Mouse (Mus musculus) neural tube, embryonic 14.5 days (tissue): ENCODE data around the gene Znrf1. TPM values are rescaled to one million over a fixed set of nuclear protein-coding genes. Genes with fewer than 3 reads are reported as not detected.

Experiments
- ATAC-seq: fragments of 200-750 bp; cut with Nextera tagmentation; 2 replicates; pipeline ENCODE4 v1.8.0; 2017; ENCODE audit warnings: low read depth, mild to moderate bottlenecking, moderate TSS enrichment, moderate library complexity
- H3K27ac ChIP-seq: fragments of 300-500 bp; sonication (generic); 2 replicates; pipeline ENCODE4 v1.5.1; 2014; ENCODE audit warnings: low read depth, mild to moderate bottlenecking, control low read depth, low read length, moderate library complexity, mixed read lengths
- H3K27me3 ChIP-seq: fragments of 300-500 bp; sonication (generic); 2 replicates; pipeline ENCODE4 v1.6.1; 2014; ENCODE audit warnings: low read length; ENCODE audit not compliant: control insufficient read depth, insufficient read depth
- H3K36me3 ChIP-seq: fragments of 300-500 bp; sonication (generic); 2 replicates; pipeline ENCODE4 v1.6.1; 2014; ENCODE audit warnings: low read length, mixed read lengths; ENCODE audit not compliant: control insufficient read depth, insufficient read depth
- H3K4me1 ChIP-seq: fragments of 300-500 bp; sonication (generic); 2 replicates; pipeline ENCODE4 v1.6.1; 2014; ENCODE audit warnings: low read length; ENCODE audit not compliant: control insufficient read depth, insufficient read depth
- H3K4me2 ChIP-seq: fragments of 300-500 bp; sonication (generic); 2 replicates; pipeline ENCODE4 v1.6.1; 2014; ENCODE audit warnings: mild to moderate bottlenecking, low read depth, low read length, control low read depth
- H3K4me3 ChIP-seq: fragments of 300-500 bp; sonication (generic); 2 replicates; pipeline ENCODE4 v1.5.1; 2014; ENCODE audit warnings: low read depth, low read length, control low read depth, mixed read lengths
- H3K9ac ChIP-seq: fragments of 300-500 bp; sonication (generic); replicated peaks from 2 replicates; pipeline ENCODE4 v1.6.1; 2014; ENCODE audit warnings: low read depth, mild to moderate bottlenecking, control low read depth, low read length, mixed read lengths
- H3K9me3 ChIP-seq: fragments of 300-500 bp; sonication (generic); 2 replicates; pipeline ENCODE4 v1.6.1; 2016; ENCODE audit warnings: low read length; ENCODE audit not compliant: control insufficient read depth
- WGBS: fragments of 180-500 bp; shearing (Covaris S2); extraction: QIAGEN DNeasy Blood & Tissue Kit; methylation state at CpG from one replicate; pipeline ENCODE4 v1.1.7; 2014; 5-methylcytosine and 5-hydroxymethylcytosine counted together
- polyA plus RNA-seq: library from polyadenylated mRNA; unstranded; fragments of >200 nt; fragmentation: Nextera tagmentation; extraction: Ambion mirVana; gene quantifications from 2 replicates; pipeline ENCODE4 v1.2.1, GENCODE M21; 2014

The Znrf1 gene
- polyA plus RNA-seq, 1 experiment from 2014 or later: 96.5 TPM

- Histone ChIP-seq H3K4me1 (peaks cover 25% of the 10 kb centered on the region), H3K9me3 (no peaks in the 10 kb centered on the region), H3K4me3 (no peak overlapping the region)
Measured at GRCm38 (mm10) chr8:111562274-111562803, 26.4 kb downstream of the Znrf1 start.

GRCm38 (mm10) chr8:111563075-111563474 is 27.2 kb downstream of the Znrf1 start:
- Histone ChIP-seq H3K4me3 (no peak overlapping the region), H3K9me3 (no peaks in the 10 kb centered on the region), H3K36me3 (no peaks in the 10 kb centered on the region), H3K4me1 (peaks cover 32% of the 10 kb centered on the region), H3K27me3 (no peaks in the 10 kb centered on the region), H3K9ac (no peak overlapping the region), H3K27ac (no peak overlapping the region), H3K4me2 (no peak overlapping the region)
- 96% methylated on average over 5 of the region's 5 CpGs for WGBS
- ATAC-seq: no peak

More at GRCm38 (mm10) chr8:111562274-111562803, 26.4 kb downstream of the Znrf1 start:
- WGBS: 95% methylated on average over 5 of the region's 5 CpGs
- no peak overlapping the region for H3K4me2 ChIP-seq
- H3K27me3 ChIP-seq: no peaks in the 10 kb centered on the region
- ATAC-seq: no peak
- H3K36me3 ChIP-seq: no peaks in the 10 kb centered on the region
- H3K27ac ChIP-seq: no peak overlapping the region
- H3K9ac ChIP-seq: no peak overlapping the region

GRCm38 (mm10) chr8:111563687-111564086 is 27.8 kb downstream of the Znrf1 start:
- no peak overlapping the region for H3K4me2 ChIP-seq
- no peaks in the 10 kb centered on the region for H3K9me3 ChIP-seq
- ATAC-seq: no peak
- H3K27ac ChIP-seq: no peak overlapping the region
- no peak overlapping the region for H3K4me3 ChIP-seq
- no peak overlapping the region for H3K9ac ChIP-seq
- H3K27me3 ChIP-seq: no peaks in the 10 kb centered on the region
- WGBS: 96% methylated on average over 4 of the region's 4 CpGs
- no peaks in the 10 kb centered on the region for H3K36me3 ChIP-seq
- peaks cover 30% of the 10 kb centered on the region for H3K4me1 ChIP-seq

GRCm38 (mm10) chr8:111564093-111564492 is 28.2 kb downstream of the Znrf1 start:
- H3K27ac ChIP-seq: no peak overlapping the region
- no peaks in the 10 kb centered on the region for H3K27me3 ChIP-seq
- no peak for ATAC-seq
- H3K9ac ChIP-seq: no peak overlapping the region
- no peak overlapping the region for H3K4me3 ChIP-seq
- peaks cover 26% of the 10 kb centered on the region for H3K4me1 ChIP-seq
- no peaks in the 10 kb centered on the region for H3K9me3 ChIP-seq
- no peak overlapping the region for H3K4me2 ChIP-seq
- no peaks in the 10 kb centered on the region for H3K36me3 ChIP-seq
- 92% methylated on average over 2 of the region's 2 CpGs for WGBS

GRCm38 (mm10) chr8:111565784-111566191 is 29.9 kb downstream of the Znrf1 start:
- Histone ChIP-seq H3K4me2 (no peak overlapping the region), H3K36me3 (no peaks in the 10 kb centered on the region), H3K27ac (no peak overlapping the region), H3K9me3 (no peaks in the 10 kb centered on the region), H3K4me3 (no peak overlapping the region), H3K27me3 (no peaks in the 10 kb centered on the region), H3K4me1 (peaks cover 23% of the 10 kb centered on the region), H3K9ac (no peak overlapping the region)
- ATAC-seq: no peak
- 44% methylated on average over 5 of the region's 5 CpGs for WGBS

- Histone ChIP-seq H3K4me1 (peaks cover 23% of the 10 kb centered on the region), H3K4me2 (no peak overlapping the region), H3K4me3 (no peak overlapping the region), H3K27ac (no peak overlapping the region), H3K27me3 (no peaks in the 10 kb centered on the region), H3K9ac (no peak overlapping the region), H3K9me3 (no peaks in the 10 kb centered on the region), H3K36me3 (no peaks in the 10 kb centered on the region)
- 78% methylated on average over 9 of the region's 9 CpGs for WGBS
- ATAC-seq: no peak
Measured at GRCm38 (mm10) chr8:111566326-111566725, 30.4 kb downstream of the Znrf1 start.

- Histone ChIP-seq H3K36me3 (no peaks in the 10 kb centered on the region), H3K4me2 (no peak overlapping the region), H3K9me3 (no peaks in the 10 kb centered on the region), H3K4me3 (no peak overlapping the region), H3K27me3 (no peaks in the 10 kb centered on the region), H3K27ac (no peak overlapping the region), H3K4me1 (peaks cover 29% of the 10 kb centered on the region), H3K9ac (no peak overlapping the region)
- WGBS: 40% methylated on average over 3 of the region's 3 CpGs
- no peak for ATAC-seq
Measured at GRCm38 (mm10) chr8:111567571-111567970, 31.7 kb downstream of the Znrf1 start.

- Histone ChIP-seq H3K9me3 (no peaks in the 10 kb centered on the region), H3K4me2 (no peak overlapping the region), H3K27me3 (no peaks in the 10 kb centered on the region), H3K4me1 (peaks cover 33% of the 10 kb centered on the region), H3K9ac (no peak overlapping the region), H3K27ac (no peak overlapping the region), H3K4me3 (no peak overlapping the region), H3K36me3 (no peaks in the 10 kb centered on the region)
- 61% methylated on average over 3 of the region's 3 CpGs for WGBS
- ATAC-seq: no peak
Measured at GRCm38 (mm10) chr8:111568029-111568428, 32.1 kb downstream of the Znrf1 start.

GRCm38 (mm10) chr8:111569926-111570325 is 34.0 kb downstream of the Znrf1 start:
- Histone ChIP-seq H3K9me3 (no peaks in the 10 kb centered on the region), H3K4me3 (no peak overlapping the region), H3K4me1 (peaks cover 38% of the 10 kb centered on the region), H3K9ac (no peak overlapping the region), H3K4me2 (no peak overlapping the region), H3K27me3 (no peaks in the 10 kb centered on the region), H3K36me3 (no peaks in the 10 kb centered on the region), H3K27ac (no peak overlapping the region)
- no peak for ATAC-seq
- 84% methylated on average over 4 of the region's 4 CpGs for WGBS
